In genomic region chr5:27854290-27854689, GRCm38 (mm10) we compare ENCODE assay signal across 13 mouse cellular contexts. TPM values are rescaled to one million over a fixed set of nuclear protein-coding genes. Genes with fewer than 3 reads are reported as not detected.
DNase-seq lines count a peak whose midpoint lies in the region; ATAC-seq and TF ChIP-seq lines count a peak whose summit lies in the region.
"Had no signal": no experiment of that assay in that cellular context is flagged by ENCODE, and none has a peak within 500 bp of the region (broad histone marks: within the 10 kb centered on the region; RNA-seq: fewer than 3 reads in every experiment).

No protein-coding gene starts in this region.

- H3K4me3 ChIP-seq in hindbrain, embryonic 11.5 days (ENCODE audit: low read depth, low read length), result no peak overlapping the region
- H3K4me3 ChIP-seq in hindbrain, embryonic 14.5 days (replicated peaks; ENCODE audit: low read length), result no peak overlapping the region
- H3K4me3 ChIP-seq in midbrain, postnatal 0 days (ENCODE audit: low read depth, low read length), result no peak overlapping the region
- H3K4me3 ChIP-seq in midbrain, embryonic 16.5 days (ENCODE audit: low read depth, low read length), result no peak overlapping the region
- H3K4me3 ChIP-seq: limb, embryonic 13.5 days; myocyte had no signal

- intact Hi-C loops in gastrocnemius, postnatal 36 days (cut with DNase I), result no loop called here

- H3K4me1 ChIP-seq in hindbrain, embryonic 11.5 days (replicated peaks; ENCODE audit: control insufficient read depth, insufficient read depth, low read length), result no peaks in the 10 kb centered on the region
- no peaks in the 10 kb centered on the region for H3K4me1 ChIP-seq in hindbrain, embryonic 14.5 days (replicated peaks; ENCODE audit: control insufficient read depth, insufficient read depth, low read length)
- H3K4me1 ChIP-seq in midbrain, postnatal 0 days (ENCODE audit: insufficient read depth, low read length), result no peaks in the 10 kb centered on the region
- H3K4me1 ChIP-seq in midbrain, embryonic 16.5 days (ENCODE audit: control insufficient read depth, insufficient read depth, low read length), result no peaks in the 10 kb centered on the region
- H3K4me1 ChIP-seq: limb, embryonic 13.5 days had no signal

- H3K9ac ChIP-seq in hindbrain, embryonic 11.5 days (ENCODE audit: low read depth, low read length), result no peak overlapping the region
- no peak overlapping the region for H3K9ac ChIP-seq in hindbrain, embryonic 14.5 days
- H3K9ac ChIP-seq in midbrain, postnatal 0 days (replicated peaks; ENCODE audit: low read length, poor library complexity, severe bottlenecking), result no peak overlapping the region
- no peak overlapping the region for H3K9ac ChIP-seq in midbrain, embryonic 16.5 days (ENCODE audit: low read depth, low read length)
- H3K9ac ChIP-seq: limb, embryonic 13.5 days had no signal

- H3K36me3 ChIP-seq in hindbrain, embryonic 11.5 days (ENCODE audit: control insufficient read depth, insufficient read depth, low read length), result no peaks in the 10 kb centered on the region
- no peaks in the 10 kb centered on the region for H3K36me3 ChIP-seq in hindbrain, embryonic 14.5 days (replicated peaks; ENCODE audit: control insufficient read depth, insufficient read depth)
- H3K36me3 ChIP-seq in midbrain, postnatal 0 days (ENCODE audit: insufficient read depth, low read length), result peaks cover 12% of the 10 kb centered on the region; the same call in 1 of the 2 replicates
- no peaks in the 10 kb centered on the region; the same call in 1 of the 2 replicates for H3K36me3 ChIP-seq in midbrain, embryonic 16.5 days (ENCODE audit: control insufficient read depth, insufficient read depth, low read length)
- H3K36me3 ChIP-seq: limb, embryonic 13.5 days had no signal

- no peak overlapping the region for H3K4me2 ChIP-seq in hindbrain, embryonic 11.5 days (replicated peaks; ENCODE audit: low read depth, low read length)
- H3K4me2 ChIP-seq in hindbrain, embryonic 14.5 days (replicated peaks), result no peak overlapping the region
- no peak overlapping the region for H3K4me2 ChIP-seq in midbrain, postnatal 0 days (ENCODE audit: low read depth, low read length, poor library complexity, severe bottlenecking)
- H3K4me2 ChIP-seq in midbrain, embryonic 16.5 days (ENCODE audit: low read length), result no peak overlapping the region
- H3K4me2 ChIP-seq: limb, embryonic 13.5 days had no signal

- no peak overlapping the region for H3K27ac ChIP-seq in hindbrain, embryonic 11.5 days (ENCODE audit: low read depth, low read length)
- H3K27ac ChIP-seq in hindbrain, embryonic 14.5 days, result no peak overlapping the region
- no peak overlapping the region for H3K27ac ChIP-seq in midbrain, postnatal 0 days (ENCODE audit: low read depth, low read length)
- no peak overlapping the region for H3K27ac ChIP-seq in midbrain, embryonic 16.5 days (ENCODE audit: low read length)
- H3K27ac ChIP-seq: limb, embryonic 13.5 days had no signal

- peak; percentile 67 for TF ChIP-seq CTCF in midbrain, postnatal 0 days (IDR thresholded peaks at IDR 0.05)

- 75% methylated on average over 1 of the region's 1 CpGs for WGBS in hindbrain, embryonic 11.5 days
- 55% methylated on average over 1 of the region's 1 CpGs for WGBS in hindbrain, embryonic 14.5 days
- WGBS in midbrain, postnatal 0 days, result 54% methylated on average over 1 of the region's 1 CpGs
- 74% methylated on average over 1 of the region's 1 CpGs for WGBS in midbrain, embryonic 16.5 days

- H3K9me3 ChIP-seq in hindbrain, embryonic 11.5 days (ENCODE audit: control insufficient read depth, low read length), result no peaks in the 10 kb centered on the region
- H3K9me3 ChIP-seq in hindbrain, embryonic 14.5 days (ENCODE audit: control insufficient read depth, low read length), result no peaks in the 10 kb centered on the region
- H3K9me3 ChIP-seq in midbrain, postnatal 0 days (ENCODE audit: low read length), result no peaks in the 10 kb centered on the region
- 0 out of 2 replicates have a peak, but pooled peaks cover 2% of the 10 kb centered on the region for H3K9me3 ChIP-seq in midbrain, embryonic 16.5 days (replicated peaks; ENCODE audit: control insufficient read depth, low read length, poor library complexity, severe bottlenecking)
- H3K9me3 ChIP-seq: limb, embryonic 13.5 days had no signal

- ATAC-seq in hindbrain, embryonic 11.5 days (ENCODE audit: low FRiP score), result no peak
- no peak for ATAC-seq in hindbrain, embryonic 14.5 days (ENCODE audit: low FRiP score)
- ATAC-seq in midbrain, postnatal 0 days (ENCODE audit: low FRiP score), result no peak
- ATAC-seq in midbrain, embryonic 16.5 days, result no peak

- DNase-seq in hindbrain, embryonic 11.5 days (ENCODE audit: low spot score), result peak; percentile 50
- no peak for DNase-seq in hindbrain, embryonic 14.5 days (ENCODE audit: low spot score)
- no peak for DNase-seq in midbrain, postnatal 0 days (ENCODE audit: low spot score)
- peak; percentile 59 for DNase-seq in ZHBTc4 (ENCODE audit: low read depth, low spot score)
- peak; percentile 5 for DNase-seq in retina, postnatal 7 days (ENCODE audit: low read depth, low spot score)
- DNase-seq in gastrocnemius, postnatal 36 days, result no peak
- no peak for DNase-seq in spleen, postnatal 36 days (ENCODE audit: low spot score in 2 of 2)

- no peaks in the 10 kb centered on the region for H3K27me3 ChIP-seq in hindbrain, embryonic 11.5 days (ENCODE audit: control insufficient read depth, insufficient read depth, low read length)
- H3K27me3 ChIP-seq in hindbrain, embryonic 14.5 days (ENCODE audit: control insufficient read depth, insufficient read depth, low read length), result no peaks in the 10 kb centered on the region
- H3K27me3 ChIP-seq in midbrain, postnatal 0 days (ENCODE audit: insufficient read depth, low read length), result no peaks in the 10 kb centered on the region
- no peaks in the 10 kb centered on the region for H3K27me3 ChIP-seq in midbrain, embryonic 16.5 days (ENCODE audit: control insufficient read depth, insufficient read depth, low read depth, low read length)
- H3K27me3 ChIP-seq: limb, embryonic 13.5 days had no signal

RNA-seq across cellular contexts. Expression of gene Htr5a, which starts 12.3 kb away (rescaled TPM):
- 0.07 TPM in 1 of 2 replicates, not detected in the other for polyA plus RNA-seq in hindbrain, embryonic 11.5 days (2014; fragmentation: Nextera tagmentation; extraction: Ambion mirVana)
- 1.7 and 1.8 TPM in 2 replicates for polyA plus RNA-seq in hindbrain, embryonic 14.5 days (2014; fragmentation: Nextera tagmentation; extraction: Ambion mirVana)
- 10.9 and 12.3 TPM in 2 replicates for total RNA-seq in midbrain, postnatal 0 days (2014; rRNA removed)
- 1.4 and 1.6 TPM in 2 replicates for polyA plus RNA-seq in midbrain, postnatal 0 days (2015; fragmentation: Nextera tagmentation; extraction: Ambion mirVana)
- polyA plus RNA-seq in midbrain, embryonic 16.5 days (2015; fragmentation: Nextera tagmentation; extraction: Ambion mirVana), result 2.0 and 2.4 TPM in 2 replicates
- not detected for total RNA-seq in gastrocnemius, postnatal 36 days (2021)
- total RNA-seq: hematopoietic stem cell, adult 5-6 weeks had no signal
- polyA plus RNA-seq: forebrain, embryonic 11.5 days; limb, embryonic 13.5 days; myocyte; small intestine, adult 2 months had no signal

Comparison
In these comparisons a context has a peak if more than half of its experiments do, and no peak if none do; other contexts are left out.
1. DNase-seq: peak in hindbrain, embryonic 11.5 days (single experiment), ZHBTc4 (single experiment) and retina, postnatal 7 days (single experiment); none in hindbrain, embryonic 14.5 days (single experiment), midbrain, postnatal 0 days (single experiment), gastrocnemius, postnatal 36 days (0 of 2) and spleen, postnatal 36 days (0 of 2).